Mouse (Mus musculus) heart, embryonic 15.5 days (tissue): ENCODE data around the gene Stk24. TPM values are rescaled to one million over a fixed set of nuclear protein-coding genes. Genes with fewer than 3 reads are reported as not detected.
A peak's percentile ranks its signal among the peaks of the same experiment; 100 is the strongest.

ENCODE experiments used
- ATAC-seq: fragments of 200-750 bp; cut with Nextera tagmentation; replicated peaks from 2 replicates; pipeline ENCODE4 v1.8.0; 2017; ENCODE audit warnings: low read depth, moderate TSS enrichment; ENCODE audit not compliant: insufficient number of reproducible peaks, insufficient read depth, low FRiP score
- H3K27ac ChIP-seq: fragments of 300-500 bp; sonication (generic); 2 replicates; pipeline ENCODE4 v1.5.1; 2015; ENCODE audit warnings: mild to moderate bottlenecking, inconsistent platforms
- H3K27me3 ChIP-seq: fragments of 300-500 bp; sonication (generic); 2 replicates; pipeline ENCODE4 v1.6.1; 2015; ENCODE audit warnings: inconsistent platforms
- H3K36me3 ChIP-seq: fragments of 300-500 bp; sonication (generic); 2 replicates; pipeline ENCODE4 v1.6.1; 2015; ENCODE audit warnings: mild to moderate bottlenecking, inconsistent platforms
- H3K4me1 ChIP-seq: fragments of 300-500 bp; sonication (generic); replicated peaks from 2 replicates; pipeline ENCODE4 v1.6.1; 2015; ENCODE audit warnings: inconsistent platforms
- H3K4me2 ChIP-seq: fragments of 300-500 bp; sonication (generic); 2 replicates; pipeline ENCODE4 v1.6.1; 2015; ENCODE audit warnings: inconsistent platforms, mild to moderate bottlenecking, moderate library complexity
- H3K4me3 ChIP-seq: fragments of 300-500 bp; sonication (generic); 2 replicates; pipeline ENCODE4 v1.5.1; 2015; ENCODE audit warnings: mild to moderate bottlenecking, inconsistent platforms
- H3K9ac ChIP-seq: fragments of 300-500 bp; sonication (generic); 2 replicates; pipeline ENCODE4 v1.6.1; 2015; ENCODE audit warnings: mild to moderate bottlenecking, inconsistent platforms
- H3K9me3 ChIP-seq: fragments of 300-500 bp; sonication (generic); replicated peaks from 2 replicates; pipeline ENCODE4 v1.6.1; 2016; ENCODE audit warnings: inconsistent platforms
- WGBS: fragments of 180-500 bp; shearing (Covaris S2); methylation state at CpG from one replicate; pipeline ENCODE4 v1.1.7; 2015; ENCODE audit warnings: mixed read lengths; 5-methylcytosine and 5-hydroxymethylcytosine counted together
- polyA plus RNA-seq: library from polyadenylated mRNA; unstranded; fragments of >200 nt; fragmentation: Nextera tagmentation; extraction: Ambion mirVana; gene quantifications from 2 replicates; pipeline ENCODE4 v1.2.1, GENCODE M21; 2015

The Stk24 gene
- polyA plus RNA-seq, 1 experiment from 2014 or later = 34.5 TPM

- H3K27me3 ChIP-seq = no peaks in the 10 kb centered on the region
- no peak overlapping the region for H3K4me3 ChIP-seq
- no peak for ATAC-seq
- H3K4me1 ChIP-seq = peaks cover 71% of the 10 kb centered on the region
- H3K36me3 ChIP-seq = no peaks in the 10 kb centered on the region
- 60% methylated on average over 6 of the region's 6 CpGs for WGBS
- no peaks in the 10 kb centered on the region for H3K9me3 ChIP-seq
- H3K9ac ChIP-seq = no peak overlapping the region
- H3K27ac ChIP-seq = peak overlapping the region; percentile 26; the same call in 1 of the 2 replicates
- no peak overlapping the region for H3K4me2 ChIP-seq
These were observed 69.3 kb downstream of the Stk24 start for GRCm38 (mm10) chr14:121310325-121311080.

DNA sequence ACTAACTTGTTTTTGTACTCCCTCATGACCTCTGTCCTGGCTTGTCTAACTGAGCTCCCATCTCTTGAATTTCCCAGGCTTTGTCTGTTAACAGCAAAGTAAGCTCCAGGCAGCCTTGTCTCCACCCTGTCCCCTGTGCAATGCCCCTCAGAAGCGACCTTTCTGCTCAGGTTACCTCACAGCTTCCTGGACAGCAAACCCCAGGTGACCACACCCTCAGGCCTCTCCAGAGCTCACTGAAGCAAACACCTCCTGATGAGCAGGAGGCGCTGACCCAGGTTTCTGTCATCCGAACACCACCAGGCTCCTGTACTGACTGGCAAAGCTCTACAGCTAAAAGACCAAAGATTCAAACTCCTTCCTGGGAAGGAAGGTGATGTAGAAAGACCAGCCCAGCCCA lies 69.9 kb downstream of the Stk24 start:
- peak overlapping the region; percentile 26; the same call in 1 of the 2 replicates for H3K27ac ChIP-seq
- no peak for ATAC-seq
- WGBS = 59% methylated on average over 3 of the region's 3 CpGs
- no peaks in the 10 kb centered on the region for H3K27me3 ChIP-seq
- no peak overlapping the region for H3K4me2 ChIP-seq
- no peaks in the 10 kb centered on the region for H3K9me3 ChIP-seq
- H3K4me1 ChIP-seq = peaks cover 69% of the 10 kb centered on the region
- H3K36me3 ChIP-seq = no peaks in the 10 kb centered on the region
- no peak overlapping the region for H3K9ac ChIP-seq
- no peak overlapping the region for H3K4me3 ChIP-seq

DNA sequence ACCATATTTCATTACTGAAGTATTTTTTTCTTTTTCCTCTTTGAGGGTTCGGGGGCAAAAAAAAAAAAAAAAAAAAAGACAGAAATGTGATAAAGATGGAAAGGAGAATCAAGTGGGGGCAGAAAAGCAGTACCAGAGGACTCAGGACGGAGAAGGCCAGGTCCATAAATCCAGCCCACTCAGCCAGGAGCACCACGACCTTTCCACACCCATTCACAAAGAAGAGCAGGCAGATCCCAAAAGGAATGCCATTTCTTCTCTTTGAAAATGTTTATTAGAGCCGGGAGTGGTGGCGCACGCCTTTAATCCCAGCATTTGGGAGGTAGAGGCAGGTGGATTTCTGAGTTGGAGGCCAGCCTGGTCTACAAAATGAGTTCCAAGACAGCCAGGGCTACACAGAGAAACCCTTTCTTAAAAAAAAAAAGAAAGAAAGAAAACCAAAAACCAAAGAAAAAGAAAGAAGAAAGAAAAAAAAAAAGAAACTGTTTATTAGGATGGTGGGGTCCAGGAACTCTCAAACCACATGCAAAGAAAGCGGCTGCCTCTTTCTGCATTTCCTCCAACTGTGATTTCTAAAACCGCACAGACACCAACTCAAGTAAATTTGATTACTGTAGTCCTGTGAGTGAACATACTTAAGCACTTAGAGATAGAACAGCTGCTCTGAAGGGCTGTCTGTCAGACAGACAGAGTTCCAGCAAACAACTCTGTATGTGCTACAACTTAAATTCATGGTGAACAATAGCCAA lies 74.3 kb downstream of the Stk24 start:
- Histone ChIP-seq H3K4me2 (no peak overlapping the region), H3K4me3 (no peak overlapping the region), H3K27ac (no peak overlapping the region; the same call in 1 of the 2 replicates), H3K9ac (no peak overlapping the region), H3K4me1 (peaks cover 44% of the 10 kb centered on the region), H3K27me3 (no peaks in the 10 kb centered on the region), H3K9me3 (no peaks in the 10 kb centered on the region), H3K36me3 (peaks cover 16% of the 10 kb centered on the region)
- 63% methylated on average over 8 of the region's 8 CpGs for WGBS
- no peak for ATAC-seq

DNA sequence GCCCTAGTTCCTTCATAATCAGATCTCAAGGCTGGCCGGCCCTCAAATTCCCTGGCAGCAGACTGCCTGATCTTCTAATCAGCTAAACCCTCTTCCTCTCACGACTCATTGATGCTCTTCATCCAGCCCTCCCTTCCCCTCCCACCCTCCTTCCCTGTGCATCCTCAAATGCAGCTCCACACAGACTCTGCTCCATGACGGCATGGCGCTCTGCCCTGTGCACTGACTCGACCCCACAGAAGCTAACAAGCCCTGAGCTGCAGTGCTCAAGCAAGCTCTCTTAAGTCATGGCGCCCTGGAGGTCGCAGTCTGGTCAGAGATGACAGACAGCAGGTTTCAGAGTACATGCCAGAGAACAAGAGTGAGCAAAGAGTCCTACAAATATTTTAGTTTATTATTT lies 75.3 kb downstream of the Stk24 start:
- Histone ChIP-seq H3K27ac (0 out of 2 replicates have a peak overlapping the region, but pooled peaks have one; percentile 6), H3K36me3 (peaks cover 22% of the 10 kb centered on the region), H3K9ac (no peak overlapping the region), H3K4me1 (peaks cover 34% of the 10 kb centered on the region), H3K4me2 (no peak overlapping the region), H3K9me3 (no peaks in the 10 kb centered on the region), H3K4me3 (no peak overlapping the region), H3K27me3 (no peaks in the 10 kb centered on the region)
- ATAC-seq = 0 out of 2 replicates have a peak, but pooled peaks have one; percentile 17
- WGBS = 42% methylated on average over 7 of the region's 7 CpGs

DNA sequence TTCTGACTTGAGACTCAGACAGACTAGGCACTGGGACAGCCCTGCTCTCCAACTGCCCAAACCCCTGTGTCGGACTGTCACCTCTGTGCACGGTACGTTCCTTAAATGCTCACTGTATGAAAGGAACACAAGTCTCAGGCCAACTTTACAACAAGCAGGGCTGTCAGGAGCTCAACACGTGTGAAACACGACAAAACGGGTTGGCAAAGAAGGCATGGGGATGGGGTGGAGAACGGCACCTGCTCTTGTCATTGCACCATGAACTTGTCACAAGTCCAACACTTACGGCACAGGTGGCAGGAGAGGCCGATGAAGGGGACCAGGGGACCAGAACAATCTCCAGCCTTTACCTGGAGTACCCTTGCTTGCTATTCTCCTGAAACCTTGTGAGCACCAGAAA lies 80.7 kb downstream of the Stk24 start:
- no peak for ATAC-seq
- 84% methylated on average over 9 of the region's 9 CpGs for WGBS

DNA sequence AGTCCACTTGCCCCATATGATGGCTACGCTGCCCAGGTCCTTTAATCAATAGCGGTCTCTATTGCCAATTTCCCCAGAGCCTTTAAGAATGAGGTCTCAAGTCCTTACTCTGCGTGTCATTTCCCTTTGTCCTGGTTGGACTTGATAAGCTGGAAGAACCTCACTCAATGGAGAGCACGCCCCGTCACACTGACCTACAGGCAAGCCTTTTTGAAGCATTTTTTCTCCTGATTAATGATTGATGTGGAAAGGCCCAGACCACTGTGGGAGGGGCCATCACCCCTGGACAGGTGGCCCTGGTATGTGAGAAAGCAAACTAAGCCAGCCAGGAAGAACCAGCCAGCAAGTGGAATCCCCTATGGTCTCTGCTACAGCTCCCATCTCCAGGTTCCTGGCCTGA lies 81.3 kb downstream of the Stk24 start:
- H3K9me3 ChIP-seq = no peaks in the 10 kb centered on the region
- H3K9ac ChIP-seq = no peak overlapping the region
- peaks cover 48% of the 10 kb centered on the region for H3K36me3 ChIP-seq
- no peak overlapping the region for H3K27ac ChIP-seq
- no peak for ATAC-seq
- no peak overlapping the region for H3K4me2 ChIP-seq
- no peaks in the 10 kb centered on the region for H3K27me3 ChIP-seq
- no peak overlapping the region for H3K4me3 ChIP-seq
- 81% methylated on average over 5 of the region's 5 CpGs for WGBS
- H3K4me1 ChIP-seq = peaks cover 7% of the 10 kb centered on the region

More for the DNA sequence above, 80.7 kb downstream of the Stk24 start:
- Histone ChIP-seq H3K4me2 (no peak overlapping the region), H3K9me3 (no peaks in the 10 kb centered on the region), H3K27me3 (no peaks in the 10 kb centered on the region), H3K4me3 (no peak overlapping the region), H3K27ac (no peak overlapping the region), H3K36me3 (peaks cover 43% of the 10 kb centered on the region), H3K4me1 (peaks cover 12% of the 10 kb centered on the region), H3K9ac (no peak overlapping the region)

- no peak for ATAC-seq
- Histone ChIP-seq H3K27ac (no peak overlapping the region), H3K36me3 (peaks cover 58% of the 10 kb centered on the region), H3K27me3 (no peaks in the 10 kb centered on the region), H3K9me3 (no peaks in the 10 kb centered on the region), H3K9ac (no peak overlapping the region; the same call in 1 of the 2 replicates), H3K4me1 (peaks cover 2% of the 10 kb centered on the region; the same call in 1 of the 2 replicates), H3K4me3 (no peak overlapping the region), H3K4me2 (no peak overlapping the region)
- WGBS = 92% methylated on average over 6 of the region's 6 CpGs
These were observed 82.7 kb downstream of the Stk24 start for GRCm38 (mm10) chr14:121297103-121297502.

- H3K27me3 ChIP-seq = no peaks in the 10 kb centered on the region
- no peak overlapping the region for H3K4me3 ChIP-seq
- H3K9me3 ChIP-seq = no peaks in the 10 kb centered on the region
- H3K4me2 ChIP-seq = no peak overlapping the region
- H3K27ac ChIP-seq = no peak overlapping the region
- 59% methylated on average over 12 of the region's 12 CpGs for WGBS
- H3K36me3 ChIP-seq = peaks cover 56% of the 10 kb centered on the region
- peaks cover 2% of the 10 kb centered on the region; the same call in 1 of the 2 replicates for H3K4me1 ChIP-seq
- no peak for ATAC-seq
- no peak overlapping the region for H3K9ac ChIP-seq
These were observed 85.3 kb downstream of the Stk24 start for GRCm38 (mm10) chr14:121294484-121294883.

- ATAC-seq = no peak
- Histone ChIP-seq H3K4me3 (no peak overlapping the region), H3K4me1 (no peaks in the 10 kb centered on the region), H3K27ac (no peak overlapping the region), H3K27me3 (no peaks in the 10 kb centered on the region), H3K36me3 (peaks cover 53% of the 10 kb centered on the region), H3K9me3 (no peaks in the 10 kb centered on the region), H3K9ac (no peak overlapping the region), H3K4me2 (no peak overlapping the region)
- 83% methylated on average over 3 of the region's 3 CpGs for WGBS
These were observed 87.4 kb downstream of the Stk24 start for GRCm38 (mm10) chr14:121292391-121292790.

- ATAC-seq = no peak
- H3K27me3 ChIP-seq = no peaks in the 10 kb centered on the region
- no peak overlapping the region for H3K27ac ChIP-seq
- no peak overlapping the region for H3K4me2 ChIP-seq
- H3K9ac ChIP-seq = no peak overlapping the region
- WGBS = 93% methylated on average over 8 of the region's 8 CpGs
- no peak overlapping the region for H3K4me3 ChIP-seq
- no peaks in the 10 kb centered on the region for H3K4me1 ChIP-seq
- no peaks in the 10 kb centered on the region for H3K9me3 ChIP-seq
- peaks cover 53% of the 10 kb centered on the region for H3K36me3 ChIP-seq
These were observed 87.9 kb downstream of the Stk24 start for GRCm38 (mm10) chr14:121291881-121292280.

- H3K36me3 ChIP-seq = peaks cover 68% of the 10 kb centered on the region
- H3K4me3 ChIP-seq = no peak overlapping the region
- H3K9ac ChIP-seq = no peak overlapping the region
- no peak for ATAC-seq
- WGBS = 92% methylated on average over 14 of the region's 14 CpGs
- peaks cover 10% of the 10 kb centered on the region for H3K4me1 ChIP-seq
- H3K27ac ChIP-seq = no peak overlapping the region
- H3K9me3 ChIP-seq = no peaks in the 10 kb centered on the region
- H3K27me3 ChIP-seq = no peaks in the 10 kb centered on the region
- no peak overlapping the region for H3K4me2 ChIP-seq
These were observed 94.3 kb downstream of the Stk24 start for GRCm38 (mm10) chr14:121285379-121286120.
